Mouse (Mus musculus): ENCODE measurements around the gene Baz2a.

Gene Baz2a

DNA sequence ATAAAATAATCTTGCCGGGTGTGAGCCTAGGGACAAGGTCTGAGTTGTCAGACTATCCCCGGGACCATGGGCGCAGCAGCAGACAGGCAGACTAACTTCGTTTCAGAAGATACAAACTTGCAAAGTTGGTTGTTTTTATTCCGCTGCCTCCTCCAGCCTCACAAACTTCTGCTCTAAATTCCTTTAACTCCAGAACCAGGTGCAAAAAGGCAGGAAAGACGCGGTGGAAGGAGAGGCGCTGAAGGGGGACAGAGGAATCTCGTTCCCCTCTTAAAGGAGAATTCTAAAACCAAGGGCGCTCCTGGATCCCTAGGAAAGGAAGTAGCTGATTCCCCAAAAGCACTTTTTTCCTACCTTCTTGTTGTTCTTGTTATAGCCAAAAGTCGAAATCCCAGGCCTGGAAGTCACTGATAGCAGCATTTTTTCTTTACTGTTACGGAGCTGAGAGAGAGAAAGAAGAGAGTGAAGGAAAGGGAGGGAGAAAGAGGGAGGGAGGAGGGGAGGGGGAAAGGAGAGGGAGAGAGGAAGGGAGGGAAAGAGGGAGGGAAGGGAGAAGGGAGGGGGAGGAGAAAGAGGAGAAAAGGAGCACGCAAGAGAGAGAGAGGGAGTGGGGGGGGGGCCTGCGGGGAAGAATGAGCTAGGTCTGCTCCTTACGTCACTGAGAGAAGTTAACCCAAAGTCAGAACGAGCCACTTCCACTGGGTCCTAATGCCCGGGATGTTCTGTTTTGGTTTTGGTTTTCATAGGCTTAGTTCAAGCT, 84.8 kb downstream of the Baz2a start:
- peak; percentile 88 for DNase-seq (ENCODE audit: low read depth, low spot score)

DNA sequence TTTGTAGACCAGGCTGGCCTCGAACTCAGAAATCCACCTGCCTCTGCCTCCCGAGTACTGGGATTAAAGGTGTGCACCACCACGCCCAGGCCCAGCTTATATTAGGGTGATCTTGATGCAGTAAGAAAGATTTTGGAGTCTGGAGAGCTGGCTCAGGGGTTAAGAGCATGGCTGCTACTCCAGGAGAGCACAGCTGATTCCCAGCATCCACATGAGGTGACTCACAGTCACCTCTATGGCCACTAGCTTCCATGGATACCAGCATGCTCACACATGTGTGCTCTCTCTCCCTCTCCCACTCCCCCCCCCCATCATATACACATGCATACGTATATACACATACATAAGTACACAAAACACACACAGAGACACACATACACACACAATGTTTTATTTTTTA, 85.9 kb downstream of the Baz2a start:
- no peak for DNase-seq (ENCODE audit: low read depth, low spot score)
